Mouse (Mus musculus) brain, adult 2 months (tissue): Measurements from ENCODE around the gene Srsf5.
"Not testable (repeated sequence)": the region's sequence is repeated elsewhere in the genome, so short reads cannot be mapped to it uniquely, and the experiment has no call there.

Experiments used
- DNase-seq: peaks from one replicate; pipeline ENCODE4 v3.0.0; 2011; ENCODE audit warnings: low read depth, low spot score

The Srsf5 gene

DNA sequence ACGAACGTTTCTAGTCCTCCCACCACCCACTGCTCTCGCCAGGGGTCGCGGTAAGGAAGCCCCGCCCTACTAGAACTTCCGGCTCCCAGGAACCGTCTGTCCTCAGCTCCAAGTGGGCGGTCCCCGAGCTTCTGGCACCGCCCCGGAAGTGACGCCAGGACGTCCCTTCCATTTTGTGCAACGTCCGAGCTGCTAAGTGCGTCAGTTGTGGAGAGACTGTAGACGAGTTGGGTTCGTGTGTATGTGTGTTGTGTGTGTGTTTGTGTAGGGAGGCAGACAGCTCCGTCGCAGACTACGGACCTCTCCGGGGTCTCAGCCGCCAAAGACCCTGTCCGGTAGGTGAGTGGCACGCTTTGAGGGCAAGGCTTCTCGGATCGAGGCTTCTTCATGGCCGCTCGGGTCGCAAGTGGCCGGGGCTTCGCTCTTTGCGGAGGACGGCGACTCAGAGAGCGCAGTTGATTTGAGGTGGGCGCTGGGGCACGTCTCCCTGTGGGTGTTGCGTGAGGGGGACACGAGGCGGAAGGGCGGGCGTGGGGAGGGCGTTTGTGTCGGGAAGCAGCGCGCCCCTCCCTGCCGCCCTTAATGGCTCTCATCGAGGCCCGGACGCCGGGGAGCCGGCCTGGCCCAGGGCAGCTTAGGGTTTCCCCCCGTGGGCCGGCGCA is at the start of gene Srsf5:
TSS of gene Srsf5 (plus strand) at position 171 of the 662 bp plus-strand sequence.
- DNase-seq = peak; percentile 98

DNA sequence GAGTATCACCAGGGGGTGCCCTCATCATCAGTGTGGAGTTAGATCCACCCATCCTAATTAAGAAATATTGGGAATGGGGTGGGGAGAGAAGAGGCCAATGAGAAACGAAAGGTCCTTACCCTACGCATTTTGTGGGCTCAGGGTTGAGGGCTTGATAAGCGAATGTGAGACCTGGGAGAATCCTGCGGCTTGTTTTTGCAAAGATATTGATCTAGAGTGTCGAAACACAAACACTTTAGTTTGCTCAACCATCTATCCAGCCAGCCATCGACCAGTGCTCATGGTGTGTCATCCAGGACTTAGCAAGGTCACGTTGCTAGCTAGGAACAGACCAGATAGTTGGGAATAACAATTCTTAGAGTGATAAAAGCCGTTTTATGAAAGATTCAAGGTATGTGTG is 35.7 kb upstream of the Srsf5 start:
- DNase-seq = no peak

DNA sequence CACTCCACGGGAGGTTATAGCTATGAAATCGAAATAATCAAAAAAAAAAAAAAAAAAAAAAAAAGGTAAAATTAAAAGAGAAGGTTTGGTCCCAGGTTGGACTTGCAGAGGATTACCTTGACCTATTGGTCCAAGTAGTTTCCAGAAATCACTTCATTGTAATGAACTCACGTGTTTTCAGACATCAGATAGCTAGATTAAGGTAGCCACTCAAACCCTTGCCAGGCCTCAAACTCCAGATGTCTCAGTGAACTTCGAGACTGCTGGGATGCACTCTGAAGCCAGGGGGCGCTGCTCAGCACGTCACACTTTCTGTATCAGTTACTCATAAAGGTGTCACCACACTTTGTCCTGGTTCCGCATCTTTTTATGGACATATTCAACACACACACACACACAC is 27.5 kb upstream of the Srsf5 start:
- DNase-seq = no peak

DNA sequence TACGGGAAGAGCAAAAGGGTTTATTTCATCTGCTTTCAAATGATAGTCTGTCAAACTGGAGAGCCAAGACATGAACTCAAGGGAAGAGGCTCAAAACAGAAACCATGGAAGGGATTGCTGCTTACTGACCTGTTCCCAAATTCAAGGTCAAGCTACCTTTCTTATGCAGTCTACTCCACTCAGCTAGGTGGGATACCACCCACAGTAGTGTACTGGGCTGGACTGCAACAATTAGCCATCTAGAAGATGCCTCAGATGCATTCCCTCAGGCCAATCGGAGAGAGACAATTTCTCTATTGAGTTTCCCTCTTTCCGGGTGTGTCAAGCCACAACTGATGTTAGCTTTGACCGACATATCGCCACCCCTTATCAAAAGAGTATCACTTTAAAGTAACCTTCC is 24.0 kb upstream of the Srsf5 start:
- DNase-seq = no peak

DNA sequence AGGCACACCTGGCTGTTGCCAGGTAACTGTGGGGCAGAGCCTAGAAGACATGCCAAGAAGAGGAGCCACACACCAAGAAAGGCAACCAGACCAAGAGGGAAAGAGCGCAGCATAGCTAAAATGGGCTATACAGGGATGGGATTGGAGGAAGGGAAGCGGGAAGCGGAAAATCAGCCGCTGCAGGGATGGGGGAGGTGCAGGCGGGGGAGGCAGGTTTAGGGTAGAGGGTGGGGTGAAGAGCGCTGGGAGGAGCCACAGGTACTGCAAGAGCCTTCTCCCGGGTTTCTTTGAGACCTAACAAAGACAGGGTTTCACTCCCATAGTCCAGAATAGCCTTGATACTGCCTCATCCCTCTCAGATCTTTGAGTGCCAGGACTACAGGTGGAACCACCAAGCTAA is 22.4 kb upstream of the Srsf5 start:
- DNase-seq = peak; percentile 37

DNA sequence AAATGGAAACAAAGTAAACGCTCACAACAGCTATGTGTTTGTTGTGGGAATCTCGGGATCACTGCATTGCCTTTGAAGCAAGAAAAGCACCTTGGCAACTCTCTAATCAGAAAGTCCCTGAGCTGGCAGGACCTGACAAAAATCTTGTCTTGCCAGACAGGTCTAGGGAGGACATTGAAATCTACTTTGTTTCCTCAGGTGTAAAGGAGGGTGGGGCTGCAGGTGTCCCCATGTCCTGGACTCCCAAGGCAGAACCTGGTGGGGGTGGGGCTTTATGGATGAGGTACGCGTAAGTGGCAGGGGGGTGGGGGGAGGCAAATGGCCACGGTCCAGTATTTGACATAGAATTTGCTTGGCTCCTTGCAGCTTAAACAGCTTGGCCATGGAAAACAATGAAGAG is 21.7 kb upstream of the Srsf5 start:
- no peak for DNase-seq

DNA sequence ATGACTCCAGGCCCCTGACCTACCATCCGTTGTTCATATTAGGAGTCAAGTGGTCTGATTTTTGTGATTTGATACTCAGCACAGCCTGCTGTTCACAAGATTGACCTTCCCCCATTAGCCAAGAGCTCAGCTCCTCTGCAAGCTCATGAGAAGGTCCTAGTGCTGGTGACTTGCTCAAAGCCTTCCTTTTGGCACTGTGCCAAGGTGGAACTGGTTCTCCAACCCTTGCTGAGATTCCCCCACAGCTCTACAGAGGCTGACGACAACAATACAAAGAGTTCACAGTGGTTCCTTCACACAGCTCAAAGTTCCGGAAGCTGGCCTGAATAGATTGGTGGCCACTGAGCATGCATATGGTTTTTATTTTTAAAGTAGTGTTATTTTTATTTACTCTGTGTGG is 21.1 kb upstream of the Srsf5 start:
- peak; percentile 43 for DNase-seq

DNA sequence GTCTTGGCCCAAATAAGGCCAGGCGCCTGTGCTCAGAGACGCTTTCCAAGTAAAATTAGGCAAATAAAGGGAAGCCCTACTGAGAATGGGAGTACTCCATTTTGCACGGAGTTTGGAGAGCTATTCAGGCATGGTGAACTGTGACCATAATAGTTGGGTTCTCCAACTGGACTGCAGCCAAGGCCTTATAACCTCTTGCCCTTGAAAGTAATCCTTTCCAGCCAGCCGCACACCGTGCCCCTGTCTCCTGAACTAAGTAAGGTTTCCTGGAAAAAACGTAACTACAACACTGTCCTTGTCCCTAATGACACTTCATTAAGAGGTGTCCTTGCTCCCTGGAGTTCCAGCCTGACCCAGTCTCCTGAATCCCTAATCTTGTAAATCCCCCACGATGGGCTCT is 19.4 kb upstream of the Srsf5 start:
- no peak for DNase-seq

DNA sequence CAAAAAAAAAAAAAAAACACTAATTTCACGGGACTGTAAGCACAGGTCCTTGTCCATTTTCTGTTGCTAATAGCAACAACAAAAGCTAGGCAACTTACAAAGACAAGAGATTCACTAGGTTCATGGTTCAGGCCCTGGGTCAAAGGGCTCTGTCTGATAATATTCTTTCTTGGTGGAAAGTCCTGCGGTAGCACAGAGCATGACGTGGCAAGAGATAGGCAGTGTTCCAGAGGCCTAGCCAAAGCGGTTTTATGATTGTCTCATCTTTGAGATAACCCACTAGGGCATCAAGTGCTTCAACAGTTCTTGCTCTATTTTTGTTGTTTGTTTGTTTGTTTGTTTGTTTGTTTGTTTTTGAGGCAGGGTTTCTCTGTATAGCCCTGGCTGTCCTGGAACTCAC is 18.8 kb upstream of the Srsf5 start:
- DNase-seq = no peak

DNA sequence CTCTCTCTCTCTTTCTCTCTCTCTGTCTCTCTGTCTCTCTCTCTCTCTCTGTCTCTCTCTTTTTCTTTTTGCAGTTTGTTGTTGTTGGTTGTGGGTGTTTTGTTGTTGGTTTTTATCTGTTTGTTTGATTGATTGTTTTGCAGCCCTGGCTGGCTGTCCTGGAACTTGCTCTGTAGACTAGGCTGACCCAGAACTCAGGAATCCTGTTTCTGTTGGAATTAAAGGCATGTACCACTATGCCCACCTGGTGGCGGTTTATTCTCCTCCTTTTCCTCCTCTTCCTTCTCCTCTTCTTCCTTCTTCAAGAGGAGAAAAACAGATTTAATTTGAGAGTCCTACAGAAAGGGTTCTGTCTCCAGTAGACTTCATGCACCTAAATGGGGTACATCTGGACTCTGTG is 17.8 kb upstream of the Srsf5 start:
- DNase-seq = no peak

DNA sequence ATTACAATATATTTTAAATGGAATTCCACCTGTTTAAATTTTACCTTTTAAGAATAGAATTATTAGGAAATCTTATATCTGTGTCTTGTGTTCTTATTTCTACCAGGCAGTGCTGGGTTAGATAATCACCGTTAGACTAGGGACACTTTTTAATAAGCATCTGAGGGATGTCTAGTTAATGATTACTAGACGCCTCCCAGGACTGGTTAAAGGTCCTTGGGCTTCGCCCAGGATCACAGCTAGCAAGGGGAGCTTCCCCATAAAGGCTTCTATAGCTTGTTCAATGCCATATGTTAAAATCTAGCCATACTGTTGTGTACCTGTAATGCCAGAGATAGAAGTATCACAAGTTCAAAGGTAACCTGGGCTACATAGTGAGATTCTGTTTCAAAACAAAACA is 16.4 kb upstream of the Srsf5 start:
- DNase-seq = no peak

DNA sequence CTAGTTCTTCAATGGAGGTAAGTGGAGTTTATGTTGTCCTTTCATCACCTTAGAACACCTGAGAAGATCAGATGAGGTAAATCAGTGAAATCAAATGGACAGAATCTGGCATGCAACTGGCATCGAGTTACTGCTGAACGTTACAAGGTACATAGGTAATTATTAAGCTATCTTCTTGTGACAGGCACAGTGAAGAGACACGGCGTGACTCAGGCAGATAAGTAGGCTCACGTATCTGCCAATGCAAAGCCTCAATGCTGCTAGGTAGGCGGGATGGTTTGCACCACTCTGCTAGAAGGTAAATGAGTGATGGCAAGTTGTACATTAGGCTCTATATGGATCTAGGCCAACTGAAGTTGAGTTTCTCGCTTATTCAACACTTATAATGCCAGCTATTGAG is 15.2 kb upstream of the Srsf5 start:
- DNase-seq = no peak

DNA sequence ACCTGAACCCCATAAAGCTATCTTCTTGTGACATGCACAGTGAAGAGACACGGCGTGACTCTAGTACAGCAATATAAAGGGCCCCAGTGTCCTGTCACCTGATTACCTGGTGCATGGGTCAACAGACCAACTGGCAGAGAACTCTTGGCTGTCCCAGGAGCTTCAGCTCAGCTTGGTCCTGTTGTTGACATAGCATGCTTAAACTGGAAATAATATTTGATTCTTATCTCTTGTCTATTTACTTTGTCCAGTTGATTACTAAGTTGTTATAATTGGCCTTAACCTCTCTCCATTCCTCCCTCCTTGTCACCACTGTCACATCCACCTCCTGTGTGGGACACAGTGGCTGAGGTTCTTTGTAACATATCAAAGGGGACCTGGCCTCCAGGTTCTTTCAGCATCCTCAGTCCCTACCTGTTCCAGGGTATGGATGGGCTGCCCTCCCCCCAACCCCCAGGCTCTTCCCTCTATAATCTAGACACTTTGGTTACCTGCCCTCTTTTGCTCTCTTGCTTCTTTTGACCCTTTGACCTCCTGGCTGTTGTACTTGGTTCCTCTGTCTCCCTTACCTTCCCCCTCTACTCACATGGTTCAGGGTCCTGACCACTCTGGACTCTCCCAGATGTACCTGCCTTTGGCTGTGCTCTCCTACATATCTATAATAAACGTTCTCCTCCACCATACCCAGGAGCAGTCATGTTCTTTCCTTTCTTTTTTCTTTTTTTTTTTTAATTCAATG is 13.7 kb upstream of the Srsf5 start:
- no peak for DNase-seq

DNA sequence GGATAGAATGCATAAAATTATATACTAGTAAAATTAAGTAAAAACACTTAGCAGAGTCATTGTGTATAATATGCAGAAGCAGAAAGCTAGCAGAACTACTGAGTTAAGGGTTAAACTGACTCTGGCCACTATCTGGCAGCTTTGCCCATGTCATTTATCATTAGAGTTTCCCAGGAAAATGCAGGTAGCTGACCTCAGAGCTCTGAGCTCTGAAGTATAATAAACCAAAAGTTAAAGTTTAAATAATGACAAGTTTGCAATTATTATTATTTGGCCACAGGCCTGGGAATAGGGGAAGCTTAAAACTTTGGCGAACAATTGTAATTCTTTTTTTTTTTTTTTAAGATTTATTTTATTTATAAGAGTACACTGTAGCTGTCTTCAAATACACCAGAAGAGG is 12.4 kb upstream of the Srsf5 start:
- DNase-seq = no peak

DNA sequence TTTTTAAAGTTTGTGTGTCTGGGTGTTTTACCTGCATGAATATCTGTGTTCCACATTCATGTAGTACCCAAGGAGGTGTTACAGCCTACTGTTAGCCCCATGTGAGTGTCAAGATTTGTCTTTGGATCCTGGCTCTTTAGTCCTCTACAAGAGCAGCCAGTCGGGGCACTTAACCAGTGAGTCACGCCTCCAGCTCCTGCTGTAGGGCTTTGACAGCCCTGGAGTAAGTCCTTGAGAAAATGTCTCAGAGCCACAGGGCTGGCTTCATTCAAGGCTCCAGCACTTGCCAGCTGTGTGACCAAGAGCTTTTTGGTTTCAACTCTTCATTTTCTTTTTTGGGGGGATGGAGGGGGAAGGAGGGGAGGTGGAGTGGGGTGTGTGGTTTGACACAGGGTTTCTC is 8.6 kb upstream of the Srsf5 start:
- no peak for DNase-seq

DNA sequence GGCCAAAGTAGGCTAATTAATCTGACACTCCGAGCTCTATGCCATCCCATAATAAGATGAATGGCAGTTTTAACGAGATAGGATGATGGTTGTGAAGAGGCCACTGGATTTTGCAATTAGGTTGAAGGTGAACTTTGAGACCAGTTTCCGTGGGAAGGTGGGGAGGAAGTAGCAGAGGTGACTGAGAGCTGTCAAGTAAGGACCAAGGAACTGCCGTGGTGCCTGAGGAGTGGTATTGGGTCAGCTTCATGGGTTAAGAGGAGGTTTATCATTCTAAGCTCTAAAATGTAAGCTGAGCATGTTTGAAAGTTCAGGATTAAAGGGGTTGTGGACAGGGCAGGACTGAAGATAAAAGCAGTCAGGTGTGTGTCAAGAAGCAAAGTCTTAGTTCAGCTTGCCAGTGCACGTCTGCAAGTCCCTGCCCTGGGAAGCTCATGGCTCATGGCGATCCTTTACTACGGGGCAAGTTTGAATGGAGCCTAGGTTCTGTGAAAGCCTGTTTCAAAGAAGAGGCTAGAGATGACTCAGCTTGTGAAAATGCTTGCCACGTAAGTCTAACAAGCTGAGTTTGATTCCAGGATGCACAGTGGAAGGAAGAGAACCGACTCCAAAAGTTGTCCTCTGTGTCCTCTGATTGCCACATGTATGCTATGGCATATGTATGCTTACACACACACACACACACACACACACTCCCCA is 7.8 kb upstream of the Srsf5 start:
- no peak for DNase-seq

DNA sequence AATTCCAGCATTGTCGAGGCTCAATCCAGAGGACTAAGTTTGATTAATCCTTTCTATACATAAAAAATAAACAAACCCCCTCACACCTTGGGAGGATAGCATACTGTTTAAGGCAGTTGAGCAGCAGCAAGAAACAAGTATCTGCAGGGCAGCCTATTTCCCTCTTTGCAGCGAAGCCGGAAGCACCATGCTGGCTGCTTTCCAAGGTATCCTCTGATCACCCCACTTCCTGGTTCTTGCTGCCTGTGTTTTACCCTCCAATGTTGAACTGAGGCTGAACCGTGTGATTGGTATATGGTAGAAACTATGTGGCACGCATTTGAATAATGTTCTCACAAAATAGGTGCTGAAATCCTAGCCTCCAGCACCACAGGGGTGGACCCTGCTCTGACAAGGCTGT is 6.7 kb upstream of the Srsf5 start:
- peak; percentile 50 for DNase-seq

DNA sequence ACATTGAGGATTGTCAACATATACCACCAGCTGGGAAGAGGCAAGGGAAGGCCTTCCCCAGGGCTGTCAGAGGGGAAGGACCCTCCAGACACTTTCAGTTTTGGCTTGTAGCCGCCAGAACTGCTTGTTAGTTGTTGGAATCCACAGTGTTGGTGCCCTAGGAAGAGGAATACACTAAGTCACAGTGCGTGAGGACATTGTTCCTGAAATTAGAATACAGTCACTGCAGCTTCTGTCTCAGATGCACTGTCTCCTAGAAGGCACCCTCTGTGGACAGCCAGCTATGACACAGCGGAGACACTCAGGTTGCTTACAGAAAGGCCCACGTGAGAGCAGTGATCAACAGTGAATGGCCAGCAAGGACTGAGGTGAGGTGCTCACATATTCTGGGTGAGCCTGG is 6.1 kb upstream of the Srsf5 start:
- DNase-seq = no peak

DNA sequence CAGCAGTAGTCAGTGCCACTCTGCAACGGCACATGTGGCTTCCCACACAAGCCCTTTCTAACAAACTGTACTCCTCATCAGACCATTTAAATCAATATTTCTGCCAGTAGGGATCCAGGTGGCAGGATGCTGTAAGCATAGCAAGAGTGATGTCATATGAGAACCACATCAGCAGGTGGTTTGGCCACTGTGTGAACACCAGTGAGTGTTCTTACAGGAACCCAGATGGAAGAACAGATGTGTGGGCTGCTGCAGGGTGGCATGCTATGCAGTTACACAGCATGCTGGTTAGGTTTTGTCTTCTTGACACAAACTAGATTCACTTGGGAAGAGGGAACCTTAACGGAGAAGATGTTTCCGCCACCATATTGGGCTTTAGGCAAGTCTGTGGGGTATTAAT is 3.4 kb upstream of the Srsf5 start:
- no peak for DNase-seq

DNA sequence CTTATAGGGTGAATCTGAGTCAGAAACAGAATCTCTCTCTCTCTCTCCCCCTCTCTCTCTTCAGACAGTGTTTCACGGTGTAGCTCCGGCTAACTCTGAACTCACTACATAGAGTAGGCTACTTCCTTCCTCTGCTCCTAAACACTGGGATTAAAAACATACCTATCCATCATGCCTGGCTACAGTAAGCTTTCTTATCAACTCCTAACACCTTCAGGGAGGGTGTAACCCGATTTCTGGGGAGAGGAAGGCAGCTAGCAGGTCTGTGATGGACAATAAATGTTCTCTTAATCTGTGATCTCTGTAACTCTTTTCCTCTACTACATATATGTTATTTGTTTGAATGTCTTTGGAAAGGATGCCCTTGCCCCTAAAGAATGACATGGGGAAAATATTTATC is 1.9 kb upstream of the Srsf5 start:
- DNase-seq = no peak

DNA sequence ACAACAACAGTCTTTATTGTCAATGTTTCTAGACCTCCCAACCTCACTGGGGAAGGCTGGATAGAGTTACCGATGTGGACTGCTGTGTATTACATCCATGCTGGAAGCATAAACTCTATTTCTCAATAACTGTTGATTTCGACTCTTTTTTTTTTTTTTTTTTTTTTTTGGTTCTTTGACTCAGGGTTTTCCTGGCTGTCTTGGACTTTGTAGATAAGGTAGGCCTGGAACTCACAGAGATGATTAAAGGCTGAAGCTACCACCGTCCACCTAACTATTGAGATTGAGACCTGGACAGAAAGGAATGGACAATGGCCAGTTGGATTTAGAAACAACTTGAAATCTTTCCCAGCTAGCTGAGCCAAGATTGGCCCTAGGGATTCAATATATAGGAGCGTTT is 1.1 kb upstream of the Srsf5 start:
- DNase-seq = no peak

DNA sequence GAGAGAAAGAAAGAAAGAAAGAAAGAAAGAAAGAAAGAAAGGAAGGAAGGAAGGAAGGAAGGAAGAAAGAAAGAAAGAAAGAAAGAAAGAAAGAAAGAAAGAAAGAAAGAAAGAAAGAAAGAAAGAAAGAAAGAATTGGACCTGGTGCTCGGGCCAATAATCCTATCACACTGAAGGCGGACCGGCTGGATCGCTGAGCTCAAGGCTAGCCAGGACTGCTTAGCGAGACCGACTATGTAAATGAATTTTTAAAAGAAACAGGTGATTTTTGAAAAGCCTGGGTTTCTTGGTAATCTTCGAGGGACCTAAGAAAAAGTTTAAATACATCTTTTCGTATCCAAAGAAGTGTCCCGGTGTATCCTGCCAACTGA is 356 bp upstream of the Srsf5 start:
- not testable (repeated sequence) for DNase-seq

DNA sequence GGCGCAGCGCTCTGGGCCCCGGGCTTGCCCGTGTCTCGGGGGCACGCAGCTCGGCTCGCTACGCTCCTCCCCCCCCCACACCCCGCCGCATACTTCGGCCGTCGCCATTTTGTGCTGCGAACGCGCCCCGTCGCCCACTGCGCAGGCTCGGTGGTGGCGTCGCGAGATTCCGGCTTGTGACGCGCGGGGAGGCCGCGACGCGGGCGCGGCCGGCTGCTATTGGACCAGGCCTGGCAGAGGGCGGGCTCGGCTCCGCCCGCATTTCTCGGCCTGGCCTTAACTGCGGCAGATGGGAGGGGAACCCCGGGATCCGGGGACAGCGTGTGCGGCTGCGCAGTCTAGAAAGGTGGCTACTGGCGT is 672 bp downstream of the Srsf5 start:
- DNase-seq = peak; percentile 98
